21 mouse cellular contexts compared by ENCODE assay signal in the genomic region with DNA sequence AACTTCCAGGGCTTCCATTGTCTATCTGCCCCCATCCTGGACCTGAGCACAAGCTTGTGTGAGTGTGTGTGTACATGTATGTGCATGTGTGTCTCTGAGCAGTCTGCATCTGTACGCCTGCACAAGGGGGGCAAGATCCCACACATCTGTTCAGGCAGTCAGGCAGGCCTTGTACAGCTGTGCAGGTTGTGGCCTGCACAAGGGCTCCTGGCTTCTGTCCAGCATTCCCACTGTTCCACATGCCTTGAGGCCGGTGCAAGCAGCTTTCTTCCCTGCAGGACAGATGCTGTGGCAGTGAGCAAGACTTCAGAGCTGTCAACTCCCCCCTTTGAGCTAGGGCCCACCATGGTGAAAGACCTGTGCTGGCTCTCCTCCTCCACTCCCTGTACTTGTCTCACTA. TPM values are rescaled to one million over a fixed set of nuclear protein-coding genes. Genes with fewer than 3 reads are reported as not detected.
DNase-seq lines count a peak whose midpoint lies in the region; ATAC-seq and TF ChIP-seq lines count a peak whose summit lies in the region.
"Had no signal": no experiment of that assay in that cellular context is flagged by ENCODE, and none has a peak within 500 bp of the region (broad histone marks: within the 10 kb centered on the region; RNA-seq: fewer than 3 reads in every experiment).

No protein-coding gene starts in this region.

- 0 out of 2 replicates have a peak, but pooled peaks cover 3% of the 10 kb centered on the region for H3K4me1 ChIP-seq in forebrain, embryonic 10.5 days
- H3K4me1 ChIP-seq in forebrain, embryonic 13.5 days = no peaks in the 10 kb centered on the region
- no peaks in the 10 kb centered on the region for H3K4me1 ChIP-seq in lung, embryonic 14.5 days (ENCODE audit: insufficient read depth)
- H3K4me1 ChIP-seq in limb, embryonic 12.5 days (replicated peaks) = 0 out of 2 replicates have a peak, but pooled peaks cover 7% of the 10 kb centered on the region
- H3K4me1 ChIP-seq: forebrain, embryonic 12.5 days had no signal

- ATAC-seq in forebrain, embryonic 13.5 days = no peak
- no peak; the same call in 1 of the 2 replicates for ATAC-seq in lung, embryonic 14.5 days (ENCODE audit: insufficient read depth)
- peak; percentile 80; the same call in 1 of the 2 replicates for ATAC-seq in limb, embryonic 12.5 days (ENCODE audit: insufficient number of reproducible peaks, insufficient read depth, low FRiP score, low TSS enrichment, low read depth)
- ATAC-seq: lung, postnatal 0 days had no signal

- H3K4me3 ChIP-seq in forebrain, embryonic 10.5 days = no peak overlapping the region
- no peak overlapping the region for H3K4me3 ChIP-seq in forebrain, embryonic 13.5 days
- H3K4me3 ChIP-seq in lung, embryonic 14.5 days (ENCODE audit: low read depth, low read length) = no peak overlapping the region
- no peak overlapping the region for H3K4me3 ChIP-seq in limb, embryonic 12.5 days (replicated peaks)
- H3K4me3 ChIP-seq: forebrain, embryonic 12.5 days; heart, embryonic 13.5 days had no signal

- H3K36me3 ChIP-seq in forebrain, embryonic 10.5 days (replicated peaks) = no peaks in the 10 kb centered on the region
- no peaks in the 10 kb centered on the region for H3K36me3 ChIP-seq in forebrain, embryonic 13.5 days (ENCODE audit: poor library complexity, severe bottlenecking)
- H3K36me3 ChIP-seq in lung, embryonic 14.5 days (ENCODE audit: insufficient read depth) = no peaks in the 10 kb centered on the region
- no peaks in the 10 kb centered on the region for H3K36me3 ChIP-seq in limb, embryonic 12.5 days
- H3K36me3 ChIP-seq: forebrain, embryonic 12.5 days; heart, embryonic 13.5 days had no signal

- WGBS in forebrain, embryonic 10.5 days = 65% methylated on average over 2 of the region's 2 CpGs
- 40% methylated on average over 2 of the region's 2 CpGs for WGBS in forebrain, embryonic 13.5 days
- WGBS in lung, embryonic 14.5 days = 23% methylated on average over 2 of the region's 2 CpGs
- WGBS in limb, embryonic 12.5 days = 14% methylated on average over 2 of the region's 2 CpGs

- peaks cover 43% of the 10 kb centered on the region for H3K27me3 ChIP-seq in forebrain, embryonic 10.5 days (ENCODE audit: poor library complexity, severe bottlenecking)
- 0 out of 2 replicates have a peak, but pooled peaks cover 6% of the 10 kb centered on the region for H3K27me3 ChIP-seq in forebrain, embryonic 13.5 days
- H3K27me3 ChIP-seq in lung, embryonic 14.5 days (ENCODE audit: insufficient read depth, low read length) = no peaks in the 10 kb centered on the region; the same call in 1 of the 2 replicates
- peaks cover 15% of the 10 kb centered on the region for H3K27me3 ChIP-seq in limb, embryonic 12.5 days

- no peak for DNase-seq in forebrain, embryonic 10.5 days (ENCODE audit: extremely low spot score, low spot score)
- peak; percentile 50 for DNase-seq in lung, embryonic 14.5 days
- no peak for DNase-seq in lung, postnatal 4 days
- DNase-seq in MN1 (ENCODE audit: low spot score) = peak; percentile 11
- DNase-seq in heart, adult 18-20 months = no peak
- DNase-seq: cerebellum, postnatal 14 days; heart, postnatal 36 days; kidney, adult 8-10 months; layer of hippocampus, postnatal 36 days; right cerebral cortex, postnatal 25 days; thymus, postnatal 25 days had no signal

- H3K9me3 ChIP-seq in forebrain, embryonic 10.5 days = no peaks in the 10 kb centered on the region
- no peaks in the 10 kb centered on the region for H3K9me3 ChIP-seq in forebrain, embryonic 13.5 days (replicated peaks)
- H3K9me3 ChIP-seq in lung, embryonic 14.5 days (ENCODE audit: low read depth, low read length) = no peaks in the 10 kb centered on the region
- H3K9me3 ChIP-seq in limb, embryonic 12.5 days = no peaks in the 10 kb centered on the region
- H3K9me3 ChIP-seq: forebrain, embryonic 12.5 days; heart, embryonic 13.5 days had no signal

- H3K9ac ChIP-seq in forebrain, embryonic 13.5 days = no peak overlapping the region
- no peak overlapping the region for H3K9ac ChIP-seq in lung, embryonic 14.5 days
- H3K9ac ChIP-seq in limb, embryonic 12.5 days (replicated peaks) = no peak overlapping the region
- H3K9ac ChIP-seq: forebrain, embryonic 12.5 days; heart, embryonic 13.5 days; liver, embryonic 14.5 days had no signal

- H3K4me2 ChIP-seq in forebrain, embryonic 13.5 days = no peak overlapping the region
- H3K4me2 ChIP-seq in lung, embryonic 14.5 days = no peak overlapping the region
- H3K4me2 ChIP-seq in limb, embryonic 12.5 days = no peak overlapping the region
- H3K4me2 ChIP-seq: forebrain, embryonic 12.5 days; heart, embryonic 13.5 days had no signal

- no peak for TF ChIP-seq CTCF in lung, embryonic 14.5 days (IDR thresholded peaks at IDR 0.05; ENCODE audit: low read depth)

- 0 out of 2 replicates have a peak overlapping the region, but pooled peaks have one; percentile 2 for H3K27ac ChIP-seq in forebrain, embryonic 10.5 days
- no peak overlapping the region for H3K27ac ChIP-seq in forebrain, embryonic 13.5 days
- H3K27ac ChIP-seq in lung, embryonic 14.5 days (ENCODE audit: low read depth) = no peak overlapping the region
- H3K27ac ChIP-seq in limb, embryonic 12.5 days = no peak overlapping the region
- H3K27ac ChIP-seq: forebrain, embryonic 12.5 days; heart, embryonic 13.5 days; liver, embryonic 14.5 days had no signal

RNA-seq across cellular contexts. Expression of a gene that starts 13.2 kb away (rescaled TPM):
- 60.7 and 78.7 TPM in 2 replicates for polyA plus RNA-seq in forebrain, embryonic 10.5 days (2016; fragmentation: Nextera tagmentation; extraction: Ambion mirVana)
- polyA plus RNA-seq in forebrain, embryonic 13.5 days (2015; fragmentation: Nextera tagmentation; extraction: Ambion mirVana) = 48.2 and 63.2 TPM in 2 replicates
- not detected in 2 replicates for polyA plus RNA-seq in lung, embryonic 14.5 days (2014; fragmentation: Nextera tagmentation; extraction: Ambion mirVana)
- polyA plus RNA-seq in limb, embryonic 12.5 days (2016; fragmentation: Nextera tagmentation; extraction: Ambion mirVana) = 0.42 and 0.76 TPM in 2 replicates
- total RNA-seq in heart, adult 18-20 months (2021) = not detected
- total RNA-seq: gastrocnemius, postnatal 4 days; heart, postnatal 36 days; layer of hippocampus, postnatal 36 days; left cerebral cortex, postnatal 36 days; megakaryocyte, adult 5-6 weeks had no signal
- polyA plus RNA-seq: lung, postnatal 0 days had no signal

RNA-seq across cellular contexts. Expression of a gene that starts 31.8 kb away (rescaled TPM):
- polyA plus RNA-seq in forebrain, embryonic 10.5 days (2016; fragmentation: Nextera tagmentation; extraction: Ambion mirVana) = 24.6 and 26.7 TPM in 2 replicates
- 36.1 and 45.6 TPM in 2 replicates for polyA plus RNA-seq in forebrain, embryonic 13.5 days (2015; fragmentation: Nextera tagmentation; extraction: Ambion mirVana)
- polyA plus RNA-seq in lung, embryonic 14.5 days (2014; fragmentation: Nextera tagmentation; extraction: Ambion mirVana) = 22.1 and 22.3 TPM in 2 replicates
- 26.1 and 27.9 TPM in 2 replicates for polyA plus RNA-seq in limb, embryonic 12.5 days (2016; fragmentation: Nextera tagmentation; extraction: Ambion mirVana)
- 10 to 100 TPM; 18.1 to 18.3 TPM for total RNA-seq in heart, adult 18-20 months (2021)

RNA-seq across cellular contexts. Expression of a gene that starts 35.9 kb away (rescaled TPM):
- polyA plus RNA-seq in forebrain, embryonic 10.5 days (2016; fragmentation: Nextera tagmentation; extraction: Ambion mirVana) = not detected in 2 replicates
- not detected in 2 replicates for polyA plus RNA-seq in forebrain, embryonic 13.5 days (2015; fragmentation: Nextera tagmentation; extraction: Ambion mirVana)
- not detected in 2 replicates for polyA plus RNA-seq in lung, embryonic 14.5 days (2014; fragmentation: Nextera tagmentation; extraction: Ambion mirVana)
- 0.49 TPM in 2 replicates for polyA plus RNA-seq in limb, embryonic 12.5 days (2016; fragmentation: Nextera tagmentation; extraction: Ambion mirVana)
- total RNA-seq in heart, adult 18-20 months (2021) = not detected
- total RNA-seq: heart, postnatal 36 days; layer of hippocampus, postnatal 36 days; left cerebral cortex, postnatal 36 days; megakaryocyte, adult 5-6 weeks had no signal
- polyA plus RNA-seq: C2C12; forebrain, embryonic 12.5 days; heart, embryonic 13.5 days; liver, embryonic 14.5 days; lung, postnatal 0 days had no signal

RNA-seq across cellular contexts. Expression of a gene that starts 45.2 kb away (rescaled TPM):
- 0.98 and 1.2 TPM in 2 replicates for polyA plus RNA-seq in forebrain, embryonic 10.5 days (2016; fragmentation: Nextera tagmentation; extraction: Ambion mirVana)
- polyA plus RNA-seq in forebrain, embryonic 13.5 days (2015; fragmentation: Nextera tagmentation; extraction: Ambion mirVana) = 2.0 and 2.3 TPM in 2 replicates
- polyA plus RNA-seq in lung, embryonic 14.5 days (2014; fragmentation: Nextera tagmentation; extraction: Ambion mirVana) = not detected in 2 replicates
- not detected in 2 replicates for polyA plus RNA-seq in limb, embryonic 12.5 days (2016; fragmentation: Nextera tagmentation; extraction: Ambion mirVana)
- total RNA-seq in heart, adult 18-20 months (2021) = not detected
- total RNA-seq: gastrocnemius, postnatal 4 days; heart, postnatal 36 days; layer of hippocampus, postnatal 36 days had no signal
- polyA plus RNA-seq: C2C12; lung, postnatal 0 days had no signal

RNA-seq across cellular contexts. Expression of a gene that starts 56.6 kb away (rescaled TPM):
- polyA plus RNA-seq in forebrain, embryonic 10.5 days (2016; fragmentation: Nextera tagmentation; extraction: Ambion mirVana) = 233 and 246 TPM in 2 replicates
- polyA plus RNA-seq in forebrain, embryonic 13.5 days (2015; fragmentation: Nextera tagmentation; extraction: Ambion mirVana) = 111 and 131 TPM in 2 replicates
- 148 and 154 TPM in 2 replicates for polyA plus RNA-seq in lung, embryonic 14.5 days (2014; fragmentation: Nextera tagmentation; extraction: Ambion mirVana)
- 165 and 178 TPM in 2 replicates for polyA plus RNA-seq in limb, embryonic 12.5 days (2016; fragmentation: Nextera tagmentation; extraction: Ambion mirVana)
- total RNA-seq in heart, adult 18-20 months (2021) = 10 to 100 TPM; 38.3 to 62.8 TPM

Comparison
In these comparisons a context has a peak if more than half of its experiments do, and no peak if none do; other contexts are left out.
1. DNase-seq: peak in lung, embryonic 14.5 days (single experiment) and MN1 (single experiment); none in forebrain, embryonic 10.5 days (single experiment), lung, postnatal 4 days (0 of 2) and heart, adult 18-20 months (0 of 2).
2. RNA of a gene that starts 13.2 kb away (polyA plus RNA-seq): 60.7 to 78.7 TPM in forebrain, embryonic 10.5 days and 48.2 to 63.2 TPM in forebrain, embryonic 13.5 days; 0.42 to 0.76 TPM in limb, embryonic 12.5 days and not detected in lung, embryonic 14.5 days; every median in the first group is over 10 times any median in the second.